Mouse (Mus musculus): ENCODE data around the gene Rps6kb1. TPM values are rescaled to one million over a fixed set of nuclear protein-coding genes. Genes with fewer than 3 reads are reported as not detected.

Gene Rps6kb1
- total and polyA plus RNA-seq, 3 experiments: 45.2 to 110 (median 76.9) TPM

- no peaks in the 10 kb centered on the region for H3K36me3 ChIP-seq (replicated peaks in 1 of 2; ENCODE audit: control insufficient read depth in 1 of 2, insufficient read depth in 1 of 2, low read length in 1 of 2)
- H3K27ac ChIP-seq (ENCODE audit: insufficient read depth, low read depth): no peak overlapping the region
- H3K4me1 ChIP-seq (ENCODE audit: control insufficient read depth in 1 of 2, insufficient read depth in 2 of 2): no peaks in the 10 kb centered on the region
- no peaks in the 10 kb centered on the region for H3K79me2 ChIP-seq (replicated peaks; ENCODE audit: control insufficient read depth, extremely low read depth, insufficient read depth, poor library complexity, severe bottlenecking)
- in situ Hi-C loops (cut with MboI; ENCODE audit: low pct_ligation_motif_present, low pct_unique_long_range_greater_than_20kb, low sequenced_read_pairs): no loop called here
- no peak for DNase-seq (ENCODE audit: extremely low read depth)
- dilution Hi-C loops (cut with MboI; ENCODE audit: extremely low pct_ligation_motif_present, extremely low pct_unique_long_range_greater_than_20kb, low sequenced_read_pairs): no loop called here
- H3K9ac ChIP-seq (ENCODE audit: insufficient read depth, low read depth): no peak overlapping the region
- H3K4me2 ChIP-seq (ENCODE audit: insufficient read depth, low read depth, poor library complexity, severe bottlenecking): no peak overlapping the region
- H3K4me3 ChIP-seq (replicated peaks in 1 of 3; ENCODE audit: low read depth in 2 of 3, low read length in 2 of 3, poor library complexity in 1 of 3): no peak overlapping the region
- H3K27me3 ChIP-seq (replicated peaks): no peaks in the 10 kb centered on the region
- TF ChIP-seq MEF2A (IDR thresholded peaks at IDR 0.05; ENCODE audit: borderline replicate concordance, low read depth, low read length) (no peak), MAX (IDR thresholded peaks at IDR 0.05; ENCODE audit: low read length) (no peak), CTCF (conservative IDR thresholded peaks at IDR 0.05 in 1 of 2, IDR thresholded peaks at IDR 0.05 in 1 of 2; ENCODE audit: low read depth in 2 of 2, low read length in 2 of 2) (peak in 1 of 2 experiments; percentile 23; a peak in 1 of 4 replicates), RAD21 (IDR thresholded peaks at IDR 0.05; ENCODE audit: low read depth, low read length) (no peak; the same call in 1 of the 2 replicates), SMC3 (IDR thresholded peaks at IDR 0.05; ENCODE audit: low read depth, low read length) (no peak), POLR2AphosphoS2 (IDR thresholded peaks at IDR 0.05; ENCODE audit: low read depth, low read length) (no peak), MYC (IDR thresholded peaks at IDR 0.05; ENCODE audit: low read depth, low read length) (no peak), SIN3A (IDR thresholded peaks at IDR 0.05; ENCODE audit: low read length) (no peak)
- peaks cover 6% of the 10 kb centered on the region for H3K9me3 ChIP-seq (replicated peaks; ENCODE audit: low read length)
Measured at GRCm38 (mm10) chr11:86457545-86457944, 87.1 kb downstream of the Rps6kb1 start.

DNA sequence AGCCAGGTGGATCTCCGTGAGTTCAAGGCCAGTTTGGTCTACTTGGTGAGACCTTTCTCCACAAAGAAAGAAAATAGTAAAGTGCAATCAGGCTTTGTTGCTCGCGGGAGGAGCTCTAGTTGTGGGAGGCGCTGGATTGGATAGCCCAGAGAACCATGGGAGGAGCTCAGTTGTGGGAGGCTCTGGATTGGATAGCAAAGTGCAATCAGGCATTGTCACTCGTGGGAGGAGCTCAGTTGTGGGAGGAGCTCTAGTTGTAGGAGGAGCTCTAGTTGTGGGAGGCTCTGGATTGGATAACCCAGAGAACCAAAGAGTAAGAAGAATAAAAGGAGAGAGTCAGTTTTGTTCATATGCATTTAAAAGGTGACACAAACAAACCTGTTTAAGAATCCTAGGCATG lies 90.6 kb downstream of the Rps6kb1 start:
- H3K4me2 ChIP-seq (ENCODE audit: insufficient read depth, low read depth, poor library complexity, severe bottlenecking): no peak overlapping the region
- no peak for TF ChIP-seq TBP (conservative IDR thresholded peaks at IDR 0.05; ENCODE audit: low read depth, low read length)
- no peak for TF ChIP-seq KAT2A (IDR thresholded peaks at IDR 0.05; ENCODE audit: insufficient replicate concordance, low read length)
- no peak for TF ChIP-seq MAZ (IDR thresholded peaks at IDR 0.05; ENCODE audit: low read depth, low read length)
- TF ChIP-seq ZKSCAN1 (IDR thresholded peaks at IDR 0.05; ENCODE audit: borderline replicate concordance, low read depth, low read length): no peak
- no peak for TF ChIP-seq E2F4 (IDR thresholded peaks at IDR 0.05; ENCODE audit: insufficient replicate concordance, low read depth, low read length)
- no peak for TF ChIP-seq IRF4 (IDR thresholded peaks at IDR 0.05; ENCODE audit: low read depth, low read length)
- TF ChIP-seq ETS1 (conservative IDR thresholded peaks at IDR 0.05; ENCODE audit: low read depth, low read length): no peak
- TF ChIP-seq CHD1 (IDR thresholded peaks at IDR 0.05; ENCODE audit: low read depth, low read length): no peak

More for the DNA sequence above, 90.6 kb downstream of the Rps6kb1 start:
- in situ Hi-C loops (cut with MboI; ENCODE audit: low pct_ligation_motif_present, low pct_unique_long_range_greater_than_20kb, low sequenced_read_pairs): no loop called here
- no peak overlapping the region for H3K27ac ChIP-seq (ENCODE audit: insufficient read depth, low read depth)
- dilution Hi-C loops (cut with MboI; ENCODE audit: extremely low pct_ligation_motif_present, extremely low pct_unique_long_range_greater_than_20kb, low sequenced_read_pairs): no loop called here
- H3K36me3 ChIP-seq (replicated peaks in 1 of 2; ENCODE audit: control insufficient read depth in 1 of 2, insufficient read depth in 1 of 2, low read length in 1 of 2): no peaks in the 10 kb centered on the region
- H3K9me3 ChIP-seq (replicated peaks; ENCODE audit: low read length): peaks cover 3% of the 10 kb centered on the region
- no peaks in the 10 kb centered on the region for H3K4me1 ChIP-seq (ENCODE audit: control insufficient read depth in 1 of 2, insufficient read depth in 2 of 2)
- H3K79me2 ChIP-seq (replicated peaks; ENCODE audit: control insufficient read depth, extremely low read depth, insufficient read depth, poor library complexity, severe bottlenecking): no peaks in the 10 kb centered on the region
- DNase-seq (ENCODE audit: extremely low read depth): no peak
- H3K9ac ChIP-seq (ENCODE audit: insufficient read depth, low read depth): no peak overlapping the region
- H3K27me3 ChIP-seq (replicated peaks): no peaks in the 10 kb centered on the region
- no peak overlapping the region for H3K4me3 ChIP-seq (replicated peaks in 1 of 3; ENCODE audit: low read depth in 2 of 3, low read length in 2 of 3, poor library complexity in 1 of 3)

Other genes starting within 250 kb of the Rps6kb1 start
- 33.2 and 37.9 TPM in 2 replicates for gene Med13, start 187.2 kb downstream of the Rps6kb1 start, total RNA-seq (2012; rRNA removed)
- gene Med13, start 187.2 kb downstream of the Rps6kb1 start, total RNA-seq (2014; rRNA removed): 40.9 and 47.6 TPM in 2 replicates
- gene Med13, start 187.2 kb downstream of the Rps6kb1 start, polyA plus RNA-seq (2012; ENCODE audit: insufficient read length, low read depth): 31.6 and 41.5 TPM in 2 replicates
- 34.9 and 41.3 TPM in 2 replicates for gene Rnft1, start 60.1 kb downstream of the Rps6kb1 start, total RNA-seq (2012; rRNA removed)
- 49.2 and 53.0 TPM in 2 replicates for gene Rnft1, start 60.1 kb downstream of the Rps6kb1 start, total RNA-seq (2014; rRNA removed)
- 43.2 and 49.7 TPM in 2 replicates for gene Rnft1, start 60.1 kb downstream of the Rps6kb1 start, polyA plus RNA-seq (2012; ENCODE audit: insufficient read length, low read depth)
- 11.9 and 14.3 TPM in 2 replicates for gene Tubd1, start 186 bp upstream of the Rps6kb1 start, total RNA-seq (2012; rRNA removed)
- gene Tubd1, start 186 bp upstream of the Rps6kb1 start, total RNA-seq (2014; rRNA removed): 9.7 and 9.8 TPM in 2 replicates
- 12.6 and 13.4 TPM in 2 replicates for gene Tubd1, start 186 bp upstream of the Rps6kb1 start, polyA plus RNA-seq (2012; ENCODE audit: insufficient read length, low read depth)
- 80.9 and 86.9 TPM in 2 replicates for gene Vmp1, start 139.0 kb upstream of the Rps6kb1 start, total RNA-seq (2012; rRNA removed)
- 209 and 231 TPM in 2 replicates for gene Vmp1, start 139.0 kb upstream of the Rps6kb1 start, total RNA-seq (2014; rRNA removed)
- 166 and 167 TPM in 2 replicates for gene Vmp1, start 139.0 kb upstream of the Rps6kb1 start, polyA plus RNA-seq (2012; ENCODE audit: insufficient read length, low read depth)
- gene Ptrh2, start 139.2 kb upstream of the Rps6kb1 start, total RNA-seq (2012; rRNA removed): 29.8 and 39.4 TPM in 2 replicates
- gene Ptrh2, start 139.2 kb upstream of the Rps6kb1 start, total RNA-seq (2014; rRNA removed): 34.7 and 40.9 TPM in 2 replicates
- gene Ptrh2, start 139.2 kb upstream of the Rps6kb1 start, polyA plus RNA-seq (2012; ENCODE audit: insufficient read length, low read depth): 48.2 and 54.5 TPM in 2 replicates
- gene Cltc, start 212.8 kb upstream of the Rps6kb1 start, total RNA-seq (2012; rRNA removed): 140 and 174 TPM in 2 replicates
- 284 and 303 TPM in 2 replicates for gene Cltc, start 212.8 kb upstream of the Rps6kb1 start, total RNA-seq (2014; rRNA removed)
- 219 and 256 TPM in 2 replicates for gene Cltc, start 212.8 kb upstream of the Rps6kb1 start, polyA plus RNA-seq (2012; ENCODE audit: insufficient read length, low read depth)